Mouse (Mus musculus): ENCODE data around the gene Cmss1.

- no peak for TF ChIP-seq CTCF (IDR thresholded peaks at IDR 0.05; ENCODE audit: low read depth, low read length)
- no peak for TF ChIP-seq POLR2A (IDR thresholded peaks at IDR 0.05; ENCODE audit: insufficient read depth, low read length)
Measured at GRCm38 (mm10) chr16:57525046-57525445, 81.6 kb downstream of the Cmss1 start.

Data from ES-Bruce4 (cell line).